Mouse (Mus musculus) embryo, embryonic 10.5 days (tissue): ENCODE data around the gene Sdhb.

ENCODE experiments used
- DNase-seq: peaks from one replicate; pipeline ENCODE4 v3.0.0-alpha.2; 2015; ENCODE audit warnings: low spot score

Gene Sdhb

DNA sequence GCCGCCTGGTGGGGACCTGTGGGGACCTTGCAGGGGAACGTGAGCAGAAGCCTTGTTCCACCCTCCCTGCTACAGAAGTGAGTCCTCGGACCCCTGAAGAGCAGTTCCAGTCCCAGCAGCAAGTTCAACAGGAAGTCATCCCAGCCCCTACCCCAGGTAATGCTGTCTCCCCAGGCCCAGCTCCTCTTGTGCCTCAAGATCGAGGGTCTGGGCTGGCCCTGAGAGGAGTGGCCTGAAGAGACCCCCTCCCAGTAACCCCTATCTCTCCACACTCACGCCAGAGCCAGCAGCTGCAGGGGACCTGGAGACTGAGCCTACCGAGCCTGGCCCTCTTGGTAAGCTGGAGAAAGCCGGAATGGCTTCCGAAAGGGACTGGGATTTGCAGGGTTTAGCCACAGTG lies 53.1 kb downstream of the Sdhb start:
- no peak for DNase-seq

DNA sequence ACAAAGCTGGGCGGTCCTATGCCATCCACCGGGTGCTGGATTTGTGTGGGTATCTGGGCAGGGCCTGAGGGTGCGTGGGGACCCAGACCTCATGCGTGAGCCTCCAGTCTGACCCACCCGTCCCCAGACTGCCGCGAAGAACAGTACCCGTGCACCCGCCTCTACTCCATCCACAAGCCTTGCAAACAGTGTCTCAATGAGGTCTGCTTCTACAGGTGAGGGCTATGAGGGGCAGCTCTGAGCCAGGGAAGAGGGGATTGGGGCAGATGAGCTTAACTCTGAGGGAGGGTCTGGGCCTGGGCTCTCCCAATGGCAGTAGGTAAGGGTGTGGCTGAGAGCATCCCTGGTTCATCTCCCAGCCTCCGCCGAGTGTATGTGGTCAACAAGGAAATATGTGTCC lies 53.9 kb downstream of the Sdhb start:
- no peak for DNase-seq

DNA sequence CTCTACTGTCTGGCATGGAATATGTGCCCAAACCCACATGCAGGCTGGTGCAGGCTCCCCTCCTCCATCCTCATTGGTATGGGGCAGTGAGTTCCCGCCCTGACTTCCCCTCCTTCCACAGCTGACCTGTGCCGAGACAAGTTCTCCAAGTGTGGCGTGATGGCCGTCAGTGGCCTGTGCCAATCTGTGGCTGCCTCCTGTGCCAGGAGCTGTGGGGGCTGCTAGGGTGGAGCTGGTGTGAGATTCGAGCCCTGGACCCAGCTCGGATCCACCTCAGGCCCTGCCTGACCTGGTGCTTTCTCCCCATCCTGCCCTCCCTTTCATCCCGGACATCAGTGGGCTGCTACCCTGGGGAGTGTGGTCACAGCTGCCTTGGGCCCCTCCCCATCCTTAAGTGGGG lies 54.4 kb downstream of the Sdhb start:
- DNase-seq, result no peak

DNA sequence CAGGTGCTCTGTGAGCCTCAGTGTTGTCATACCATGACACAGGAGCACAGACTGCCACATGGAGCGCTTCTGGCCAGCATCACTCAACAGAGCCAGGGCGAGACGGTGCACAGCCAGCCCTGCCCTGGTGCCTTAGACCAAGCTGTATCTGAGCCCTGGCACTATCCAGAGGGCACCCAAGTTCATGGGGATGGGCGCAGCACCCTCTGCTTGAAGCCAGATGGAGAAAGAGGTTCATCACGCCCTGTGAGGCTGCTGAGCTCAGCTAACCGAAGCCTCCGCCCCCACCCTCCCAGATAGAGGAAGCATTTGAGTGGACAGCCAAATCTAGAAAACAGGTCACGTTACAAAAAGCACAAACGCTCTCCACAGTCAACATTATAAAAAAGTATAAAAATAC lies 55.3 kb downstream of the Sdhb start:
- DNase-seq, result no peak

DNA sequence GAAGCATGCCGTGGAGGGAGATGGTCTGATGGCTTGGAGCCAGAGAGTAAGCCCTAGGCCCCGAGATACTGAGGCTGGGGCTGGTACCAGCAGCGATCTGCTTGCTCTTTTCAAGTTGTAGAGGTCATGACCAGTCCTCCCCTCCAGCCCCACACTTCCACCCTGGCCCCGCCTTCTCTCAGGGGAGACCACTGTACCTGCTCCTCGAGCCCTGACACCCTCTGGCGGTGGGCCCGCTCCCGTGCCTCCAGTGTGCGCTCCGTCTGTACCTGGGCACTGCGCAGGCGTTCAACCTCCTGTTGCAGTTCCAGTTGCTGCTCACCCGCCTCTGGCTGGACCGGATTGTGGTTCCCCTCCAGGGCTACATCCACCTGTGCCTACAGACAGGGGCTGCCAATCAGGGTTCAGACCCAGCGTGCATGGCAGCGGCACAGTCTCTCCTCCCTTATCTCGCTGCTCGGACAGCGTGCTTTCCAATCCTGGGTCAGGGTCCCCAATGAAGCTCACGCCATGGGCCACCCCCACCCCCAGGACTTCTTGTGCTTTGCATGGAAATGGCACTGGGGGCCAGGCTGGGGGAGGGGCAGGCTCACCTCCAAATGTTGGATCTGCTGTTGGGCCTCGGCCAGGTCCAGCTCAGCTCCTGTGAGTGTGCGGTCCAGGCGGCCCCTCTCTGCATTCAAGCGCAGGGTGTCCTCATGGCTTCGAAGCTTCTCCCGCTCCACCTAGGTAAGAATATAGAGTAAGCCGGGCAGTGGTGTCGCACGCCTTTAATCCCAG lies 56.8 kb downstream of the Sdhb start:
- DNase-seq, result no peak

DNA sequence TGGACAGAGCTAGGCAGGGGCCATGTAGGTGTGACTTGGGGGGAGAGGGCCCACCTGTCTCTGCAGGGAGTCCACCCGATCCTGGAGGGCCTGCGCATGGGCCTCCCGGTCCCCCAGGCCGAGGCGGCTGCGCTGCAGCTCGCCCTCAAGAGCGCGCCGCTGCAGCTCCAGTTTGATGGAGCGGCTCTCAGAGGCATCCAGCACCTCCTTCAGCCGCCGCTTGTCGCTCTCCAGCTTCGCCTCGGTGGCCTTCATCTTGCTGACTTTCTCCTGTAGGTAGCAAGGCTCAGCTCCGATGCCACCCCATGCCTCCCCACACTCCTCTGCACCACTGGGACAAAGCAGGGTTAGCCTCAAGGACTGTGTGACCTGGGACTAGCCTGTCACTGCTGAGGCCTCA lies 59.2 kb downstream of the Sdhb start:
- no peak for DNase-seq

DNA sequence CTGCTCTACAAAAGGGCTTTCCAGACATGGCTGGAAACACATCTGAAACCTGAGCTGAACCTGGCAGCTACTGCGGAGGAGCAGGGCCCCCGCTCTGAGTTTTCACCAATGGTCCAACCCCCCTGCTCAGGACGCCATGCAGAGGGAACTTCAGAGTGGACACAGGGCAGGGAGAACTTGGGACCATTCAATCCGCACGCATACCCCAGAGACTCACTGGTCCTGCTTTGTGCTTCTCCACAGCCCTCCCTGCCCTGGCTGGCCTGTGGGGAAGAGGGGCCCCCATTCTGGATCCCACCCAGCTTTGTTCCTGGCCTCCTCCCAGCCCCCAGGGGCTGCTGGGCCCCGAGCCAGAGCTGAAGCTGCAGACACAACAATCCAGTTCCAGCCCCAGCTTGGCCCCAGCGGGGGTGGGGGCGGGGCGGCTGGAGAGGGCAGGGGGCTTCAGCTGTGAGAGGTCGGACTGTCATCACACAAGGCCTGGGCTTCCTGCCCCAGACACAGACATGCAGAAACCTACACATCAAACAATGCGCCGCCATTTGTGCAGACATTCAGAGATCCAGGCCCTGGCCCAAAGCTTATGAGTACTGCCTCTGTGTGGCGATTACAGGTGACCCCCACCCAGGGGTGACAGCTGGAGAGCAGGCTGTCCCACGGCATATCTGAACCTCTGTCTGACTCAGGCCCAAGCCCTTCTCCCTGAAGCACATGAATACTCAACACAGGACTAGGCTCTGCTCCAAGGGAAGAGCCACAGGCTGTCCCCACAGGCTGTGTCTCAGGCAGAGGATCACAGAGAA lies 60.0 kb downstream of the Sdhb start:
- DNase-seq, result peak; percentile 61

DNA sequence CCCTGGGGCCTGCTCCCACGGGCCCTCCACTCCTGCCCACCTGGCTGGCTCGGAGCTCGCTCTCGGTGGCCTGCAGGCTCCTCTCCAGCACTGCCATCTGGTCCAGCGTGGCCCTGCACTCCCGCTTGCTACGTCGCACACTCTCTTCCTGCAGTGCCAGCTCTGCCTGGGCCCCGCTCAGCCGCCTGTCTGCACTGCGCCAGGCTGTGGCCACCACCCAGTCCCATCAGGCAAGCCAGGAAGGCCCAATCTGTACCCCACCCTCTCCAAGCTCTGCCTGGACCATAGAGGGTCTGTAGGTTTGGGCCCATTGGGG lies 60.6 kb downstream of the Sdhb start:
- DNase-seq, result no peak

DNA sequence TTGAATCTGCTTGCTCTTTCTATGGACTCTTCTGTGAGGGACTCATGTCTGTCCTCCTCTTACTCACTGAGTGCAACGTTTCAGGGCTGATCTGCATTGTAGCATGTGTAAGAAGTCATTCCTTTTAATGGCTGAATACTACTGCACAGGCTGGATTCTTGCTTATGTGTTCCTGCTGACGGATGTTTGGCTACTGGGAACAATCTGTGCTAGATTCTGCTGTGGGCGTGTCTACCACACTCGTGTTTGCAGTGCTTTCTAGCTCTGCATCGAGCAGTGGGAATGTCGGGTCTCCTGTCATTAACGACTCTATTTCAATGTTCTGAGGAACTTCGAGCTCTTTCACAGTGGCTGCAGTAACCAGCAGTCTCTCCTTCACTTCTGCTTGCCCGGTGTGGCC lies 63.0 kb downstream of the Sdhb start:
- no peak for DNase-seq

DNA sequence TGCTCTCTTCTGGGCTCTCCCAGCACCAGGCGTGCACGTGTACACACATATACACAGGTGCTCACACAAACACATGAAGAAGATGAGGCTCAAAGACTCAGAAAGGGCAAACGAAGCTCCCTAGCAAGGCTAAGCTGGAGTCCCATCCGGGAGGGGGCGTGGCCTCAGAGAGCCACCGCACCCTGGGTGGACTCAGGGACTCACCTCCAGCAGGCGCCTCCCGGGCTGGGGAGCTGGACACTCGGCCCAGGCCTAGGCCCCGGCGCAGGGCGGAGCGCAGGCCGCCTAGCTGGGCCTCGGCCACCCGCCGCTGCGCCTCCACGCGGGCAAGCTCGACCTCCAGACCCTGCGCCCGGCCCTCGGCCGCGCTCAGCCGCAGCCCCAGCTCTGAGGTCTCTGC lies 64.0 kb downstream of the Sdhb start:
- DNase-seq, result no peak
